In genomic region chr6:97413453-97413852, GRCm38 (mm10) we compare ENCODE assay signal across 17 mouse cellular contexts.
DNase-seq lines count a peak whose midpoint lies in the region; ATAC-seq lines count a peak whose summit lies in the region.
"Had no signal": no experiment of that assay in that cellular context is flagged by ENCODE, and none has a peak within 500 bp of the region (broad histone marks: within the 10 kb centered on the region; RNA-seq: fewer than 3 reads in every experiment).

No protein-coding gene starts in this region.

- H3K4me1 ChIP-seq in kidney, embryonic 15.5 days, result peaks cover 10% of the 10 kb centered on the region; the same call in 1 of the 2 replicates
- peaks cover 10% of the 10 kb centered on the region; the same call in 1 of the 2 replicates for H3K4me1 ChIP-seq in lung, embryonic 16.5 days (replicated peaks; ENCODE audit: control insufficient read depth, insufficient read depth, low read length)
- H3K4me1 ChIP-seq: hindbrain, embryonic 15.5 days; limb, embryonic 12.5 days had no signal

- no peaks in the 10 kb centered on the region for H3K27me3 ChIP-seq in kidney, embryonic 15.5 days
- H3K27me3 ChIP-seq in lung, embryonic 16.5 days (ENCODE audit: control insufficient read depth, insufficient read depth, low read depth, low read length), result no peaks in the 10 kb centered on the region
- H3K27me3 ChIP-seq: embryonic facial prominence, embryonic 13.5 days; forebrain, embryonic 15.5 days; hindbrain, embryonic 15.5 days; limb, embryonic 12.5 days had no signal

- no peak overlapping the region for H3K4me3 ChIP-seq in kidney, embryonic 15.5 days (replicated peaks)
- no peak overlapping the region for H3K4me3 ChIP-seq in lung, embryonic 16.5 days (ENCODE audit: low read length)
- H3K4me3 ChIP-seq: embryonic facial prominence, embryonic 13.5 days; forebrain, embryonic 15.5 days; heart, adult 2 months; hindbrain, embryonic 15.5 days; limb, embryonic 12.5 days had no signal

- DNase-seq in kidney, postnatal 10 days, result no peak
- DNase-seq in lung, postnatal 14 days, result no peak
- peak; percentile 59 for DNase-seq in kidney, postnatal 14 days
- peak; percentile 79 for DNase-seq in yolk sac, embryonic 10.5 days (ENCODE audit: low spot score)
- no peak for DNase-seq in spleen, adult 12 weeks (ENCODE audit: low spot score)
- DNase-seq: cerebellum, adult 18-20 months; gastrocnemius, postnatal 25 days; heart, adult 2 months; heart, postnatal 36 days; thymus, postnatal 14 days had no signal

- ATAC-seq in kidney, embryonic 15.5 days (replicated peaks; ENCODE audit: low FRiP score), result no peak
- ATAC-seq in lung, embryonic 16.5 days (ENCODE audit: low read depth), result peak; percentile 27; the same call in 1 of the 2 replicates
- ATAC-seq: forebrain, embryonic 15.5 days; midbrain, embryonic 16.5 days had no signal

- peak overlapping the region; percentile 51; the same call in 1 of the 2 replicates for H3K27ac ChIP-seq in kidney, embryonic 15.5 days
- H3K27ac ChIP-seq in lung, embryonic 16.5 days (ENCODE audit: low read length), result no peak overlapping the region
- H3K27ac ChIP-seq: embryonic facial prominence, embryonic 13.5 days; forebrain, embryonic 15.5 days; heart, adult 2 months; hindbrain, embryonic 15.5 days; limb, embryonic 12.5 days had no signal

- H3K36me3 ChIP-seq in kidney, embryonic 15.5 days, result no peaks in the 10 kb centered on the region
- no peaks in the 10 kb centered on the region for H3K36me3 ChIP-seq in lung, embryonic 16.5 days (ENCODE audit: control insufficient read depth, insufficient read depth, low read length)
- H3K36me3 ChIP-seq: embryonic facial prominence, embryonic 13.5 days; forebrain, embryonic 15.5 days; hindbrain, embryonic 15.5 days; limb, embryonic 12.5 days had no signal

- no peak overlapping the region for H3K9ac ChIP-seq in kidney, embryonic 15.5 days
- H3K9ac ChIP-seq in lung, embryonic 16.5 days (ENCODE audit: low read length), result no peak overlapping the region
- H3K9ac ChIP-seq: embryonic facial prominence, embryonic 13.5 days; forebrain, embryonic 15.5 days; hindbrain, embryonic 15.5 days; limb, embryonic 12.5 days had no signal

- 46% methylated on average over 7 of the region's 7 CpGs for WGBS in kidney, embryonic 15.5 days
- WGBS in lung, embryonic 16.5 days, result 12% methylated on average over 7 of the region's 7 CpGs

- no peak overlapping the region for H3K4me2 ChIP-seq in kidney, embryonic 15.5 days
- no peak overlapping the region for H3K4me2 ChIP-seq in lung, embryonic 16.5 days (ENCODE audit: low read depth, low read length)
- H3K4me2 ChIP-seq: embryonic facial prominence, embryonic 13.5 days; forebrain, embryonic 15.5 days; hindbrain, embryonic 15.5 days; limb, embryonic 12.5 days had no signal

- no peaks in the 10 kb centered on the region for H3K9me3 ChIP-seq in kidney, embryonic 15.5 days (replicated peaks)
- H3K9me3 ChIP-seq in lung, embryonic 16.5 days (ENCODE audit: control insufficient read depth, low read length), result no peaks in the 10 kb centered on the region
- H3K9me3 ChIP-seq: embryonic facial prominence, embryonic 13.5 days; forebrain, embryonic 15.5 days; hindbrain, embryonic 15.5 days; limb, embryonic 12.5 days had no signal

Comparison
In these comparisons a context has a peak if more than half of its experiments do, and no peak if none do; other contexts are left out.
1. DNase-seq: peak in kidney, postnatal 14 days (single experiment) and yolk sac, embryonic 10.5 days (single experiment); none in kidney, postnatal 10 days (single experiment), lung, postnatal 14 days (single experiment) and spleen, adult 12 weeks (single experiment).